Mouse (Mus musculus) liver, embryonic 16.5 days (tissue): ENCODE data around the gene Fam163b. TPM values are rescaled to one million over a fixed set of nuclear protein-coding genes. Genes with fewer than 3 reads are reported as not detected.

Experiments
- ATAC-seq: fragments of 200-750 bp; cut with Nextera tagmentation; 2 replicates; pipeline ENCODE4 v1.8.0; 2017; ENCODE audit warnings: low read depth, mild to moderate bottlenecking, moderate number of reproducible peaks, moderate library complexity
- H3K27ac ChIP-seq: fragments of 300-500 bp; sonication (generic); 2 replicates; pipeline ENCODE4 v1.5.1; 2014; ENCODE audit warnings: mild to moderate bottlenecking, low read length
- H3K27me3 ChIP-seq: fragments of 300-500 bp; sonication (generic); 2 replicates; pipeline ENCODE4 v1.6.1; 2014; ENCODE audit warnings: low read depth, low read length, mixed read lengths; ENCODE audit not compliant: control insufficient read depth, insufficient read depth
- H3K36me3 ChIP-seq: fragments of 300-500 bp; sonication (generic); 2 replicates; pipeline ENCODE4 v1.6.1; 2014; ENCODE audit warnings: mild to moderate bottlenecking; ENCODE audit not compliant: control insufficient read depth, insufficient read depth
- H3K4me1 ChIP-seq: fragments of 300-500 bp; sonication (generic); 2 replicates; pipeline ENCODE4 v1.6.1; 2014; ENCODE audit warnings: low read depth, low read length, mixed read lengths; ENCODE audit not compliant: control insufficient read depth
- H3K4me2 ChIP-seq: fragments of 300-500 bp; sonication (generic); 2 replicates; pipeline ENCODE4 v1.6.1; 2014; ENCODE audit warnings: low read depth, low read length, mixed read lengths
- H3K4me3 ChIP-seq: fragments of 300-500 bp; sonication (generic); 2 replicates; pipeline ENCODE4 v1.5.1; 2014; ENCODE audit warnings: low read depth, mild to moderate bottlenecking, low read length
- H3K9ac ChIP-seq: fragments of 300-500 bp; sonication (generic); 2 replicates; pipeline ENCODE4 v1.6.1; 2014; ENCODE audit warnings: low read depth, low read length
- H3K9me3 ChIP-seq: fragments of 300-500 bp; sonication (generic); replicated peaks from 2 replicates; pipeline ENCODE4 v1.6.1; 2016; ENCODE audit warnings: low read length; ENCODE audit not compliant: control insufficient read depth
- WGBS: fragments of 180-500 bp; shearing (Covaris S2); extraction: QIAGEN DNeasy Blood & Tissue Kit; methylation state at CpG from one replicate; pipeline ENCODE4 v1.1.7; 2014; ENCODE audit not compliant: insufficient replicate concordance; 5-methylcytosine and 5-hydroxymethylcytosine counted together
- polyA plus RNA-seq: library from polyadenylated mRNA; unstranded; fragments of >200 nt; fragmentation: Nextera tagmentation; extraction: Ambion mirVana; gene quantifications from 2 replicates; pipeline ENCODE4 v1.2.1, GENCODE M21; 2015

Fam163b gene
- polyA plus RNA-seq, 1 experiment from 2014 or later = not detected

GRCm38 (mm10) chr2:27075485-27075884, 66.8 kb downstream of the Fam163b start:
- Histone ChIP-seq H3K9ac (no peak overlapping the region), H3K4me2 (no peak overlapping the region), H3K9me3 (no peaks in the 10 kb centered on the region), H3K36me3 (no peaks in the 10 kb centered on the region), H3K4me1 (0 out of 2 replicates have a peak, but pooled peaks cover 4% of the 10 kb centered on the region), H3K27ac (no peak overlapping the region), H3K4me3 (no peak overlapping the region), H3K27me3 (peaks cover 3% of the 10 kb centered on the region)
- no peak for ATAC-seq
- WGBS = 38% methylated on average over 3 of the region's 3 CpGs

GRCm38 (mm10) chr2:27074804-27075203, 67.5 kb downstream of the Fam163b start:
- no peak for ATAC-seq
- Histone ChIP-seq H3K36me3 (no peaks in the 10 kb centered on the region), H3K9me3 (no peaks in the 10 kb centered on the region), H3K4me1 (0 out of 2 replicates have a peak, but pooled peaks cover 4% of the 10 kb centered on the region), H3K27me3 (peaks cover 3% of the 10 kb centered on the region), H3K4me3 (no peak overlapping the region), H3K27ac (no peak overlapping the region), H3K4me2 (no peak overlapping the region), H3K9ac (no peak overlapping the region)
- WGBS = 65% methylated on average over 4 of the region's 4 CpGs

- Histone ChIP-seq H3K9me3 (no peaks in the 10 kb centered on the region), H3K4me1 (no peaks in the 10 kb centered on the region), H3K4me2 (no peak overlapping the region), H3K4me3 (no peak overlapping the region), H3K9ac (no peak overlapping the region), H3K27me3 (peaks cover under 1% of the 10 kb centered on the region; the same call in 1 of the 2 replicates), H3K36me3 (no peaks in the 10 kb centered on the region), H3K27ac (no peak overlapping the region)
- ATAC-seq = no peak
- 46% methylated on average over 4 of the region's 4 CpGs for WGBS
Observed at GRCm38 (mm10) chr2:27073407-27073806, 68.9 kb downstream of the Fam163b start.

- no peaks in the 10 kb centered on the region for H3K4me1 ChIP-seq
- no peaks in the 10 kb centered on the region for H3K9me3 ChIP-seq
- no peak within 1 kb of the TSS for H3K9ac ChIP-seq
- 56% methylated on average over 2 of the region's 2 CpGs for WGBS
- no peak for ATAC-seq
- no peaks in the 10 kb centered on the region for H3K36me3 ChIP-seq
- H3K4me2 ChIP-seq = no peak within 1 kb of the TSS
- H3K27ac ChIP-seq = no peak within 1 kb of the TSS
- no peaks in the 10 kb centered on the region for H3K27me3 ChIP-seq
- no peak within 1 kb of the TSS for H3K4me3 ChIP-seq
Observed at GRCm38 (mm10) chr2:27071978-27072377, 70.3 kb downstream of the Fam163b start, which contains the start of gene Mymk. Gene Mymk (minus strand): TSS chr2:27072179.

- H3K4me1 ChIP-seq = no peaks in the 10 kb centered on the region
- H3K9ac ChIP-seq = no peak overlapping the region
- 17% methylated on average over 4 of the region's 4 CpGs for WGBS
Observed at GRCm38 (mm10) chr2:27071137-27071536, 71.2 kb downstream of the Fam163b start.

GRCm38 (mm10) chr2:27070247-27070813, 72.0 kb downstream of the Fam163b start:
- WGBS = 40% methylated on average over 2 of the region's 2 CpGs
- no peaks in the 10 kb centered on the region for H3K36me3 ChIP-seq
- H3K27me3 ChIP-seq = no peaks in the 10 kb centered on the region
- H3K9ac ChIP-seq = no peak overlapping the region
- ATAC-seq = no peak
- H3K4me1 ChIP-seq = no peaks in the 10 kb centered on the region
- H3K4me2 ChIP-seq = no peak overlapping the region
- H3K4me3 ChIP-seq = no peak overlapping the region
- no peaks in the 10 kb centered on the region for H3K9me3 ChIP-seq
- H3K27ac ChIP-seq = no peak overlapping the region

More at GRCm38 (mm10) chr2:27071137-27071536, 71.2 kb downstream of the Fam163b start:
- Histone ChIP-seq H3K27me3 (no peaks in the 10 kb centered on the region), H3K27ac (no peak overlapping the region), H3K9me3 (no peaks in the 10 kb centered on the region), H3K4me3 (no peak overlapping the region), H3K4me2 (no peak overlapping the region), H3K36me3 (no peaks in the 10 kb centered on the region)
- ATAC-seq = no peak

GRCm38 (mm10) chr2:27069646-27070045, 72.6 kb downstream of the Fam163b start:
- Histone ChIP-seq H3K9ac (no peak overlapping the region), H3K36me3 (no peaks in the 10 kb centered on the region), H3K4me3 (no peak overlapping the region), H3K27ac (no peak overlapping the region), H3K4me2 (no peak overlapping the region), H3K27me3 (no peaks in the 10 kb centered on the region), H3K9me3 (no peaks in the 10 kb centered on the region), H3K4me1 (no peaks in the 10 kb centered on the region)
- WGBS = 49% methylated on average over 3 of the region's 3 CpGs
- ATAC-seq = no peak

GRCm38 (mm10) chr2:27067996-27068395, 74.3 kb downstream of the Fam163b start:
- H3K9ac ChIP-seq = no peak overlapping the region
- 38% methylated on average over 2 of the region's 2 CpGs for WGBS
- no peaks in the 10 kb centered on the region for H3K36me3 ChIP-seq
- ATAC-seq = no peak
- no peaks in the 10 kb centered on the region for H3K4me1 ChIP-seq
- no peak overlapping the region for H3K27ac ChIP-seq
- no peak overlapping the region for H3K4me2 ChIP-seq
- H3K9me3 ChIP-seq = no peaks in the 10 kb centered on the region
- no peak overlapping the region for H3K4me3 ChIP-seq
- H3K27me3 ChIP-seq = no peaks in the 10 kb centered on the region

- Histone ChIP-seq H3K9me3 (no peaks in the 10 kb centered on the region), H3K27ac (no peak overlapping the region), H3K27me3 (no peaks in the 10 kb centered on the region), H3K9ac (no peak overlapping the region), H3K4me3 (no peak overlapping the region), H3K36me3 (no peaks in the 10 kb centered on the region), H3K4me2 (no peak overlapping the region), H3K4me1 (no peaks in the 10 kb centered on the region; the same call in 1 of the 2 replicates)
- WGBS = 60% methylated on average over 2 of the region's 2 CpGs
- ATAC-seq = no peak
Observed at GRCm38 (mm10) chr2:27067124-27067523, 75.2 kb downstream of the Fam163b start.
